Mouse (Mus musculus) erythroblast, adult 5-6 weeks (primary cell): ENCODE results near the gene Urm1. TPM values are rescaled to one million over a fixed set of nuclear protein-coding genes. Genes with fewer than 3 reads are reported as not detected.
"Not testable (repeated sequence)": the region's sequence is repeated elsewhere in the genome, so short reads cannot be mapped to it uniquely, and the experiment has no call there.

Experiments
- ATAC-seq: replicated peaks from 2 replicates; pipeline ENCODE4 v1.8.0; 2016; ENCODE audit warnings: moderate number of reproducible peaks, mild to moderate bottlenecking, moderate TSS enrichment, inconsistent platforms; ENCODE audit not compliant: poor library complexity, low FRiP score, severe bottlenecking
- total RNA-seq, 2 experiments: library from RNA; stranded (forward) in 1 of 2; stranded (reverse) in 1 of 2; fragments of 150-400 nt in 1 of 2; fragments of 200-764, 138-1000 nt in 1 of 2; gene quantifications; 2 replicates each; pipeline versions ENCODE4 v1.2.3 to v1.2.4; 2015 to 2017; ENCODE audit warnings: low replicate concordance in 2 of 2

The Urm1 gene
- total RNA-seq (2015; ENCODE audit: low replicate concordance) (5.4 and 8.2 TPM in 2 replicates), total RNA-seq (2017; ENCODE audit: low replicate concordance) (5.6 and 8.9 TPM in 2 replicates)

DNA sequence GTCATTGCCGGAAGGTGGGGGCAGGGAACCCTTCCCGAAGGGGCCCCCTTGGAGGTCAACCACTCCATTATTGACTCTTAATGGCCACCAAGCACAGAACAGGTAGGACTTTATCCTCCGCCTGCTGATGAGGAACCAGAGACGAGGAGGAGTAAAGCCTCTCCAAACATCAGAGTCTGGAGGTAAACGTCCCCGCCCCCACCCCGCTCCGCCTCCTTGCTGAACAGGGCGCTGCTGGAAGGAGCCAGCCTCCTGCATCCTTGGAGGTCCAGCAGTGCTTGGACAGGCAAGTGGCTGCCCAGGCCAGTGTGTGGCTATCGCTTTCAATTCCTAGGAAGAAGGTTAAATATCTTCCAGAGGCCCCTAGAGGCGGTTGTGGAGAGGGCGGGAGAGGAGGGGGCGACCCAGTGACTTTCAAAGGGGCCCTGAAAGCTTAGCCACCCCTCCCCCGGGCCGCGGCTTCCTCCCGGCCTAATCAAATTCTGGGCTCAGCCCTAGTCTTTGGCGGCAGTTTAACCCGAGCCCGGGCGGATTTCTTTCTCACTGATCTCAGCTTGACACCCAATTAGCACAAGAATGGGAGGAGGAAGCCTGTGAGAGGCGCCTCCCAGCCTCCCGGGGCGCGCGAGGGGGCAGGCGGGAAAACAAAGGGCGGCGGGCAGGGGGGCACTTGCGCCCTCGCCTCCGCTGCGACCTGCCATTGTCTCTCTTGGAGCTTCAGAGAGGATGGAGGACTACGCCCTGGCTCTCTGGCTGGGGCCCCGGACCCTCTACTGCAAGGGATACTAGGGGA is at the start of gene Urm1:
Gene Urm1, plus strand, starts transcription at position 51 of the 793 bp plus-strand sequence.
- ATAC-seq, result 0 out of 2 replicates have a peak, but pooled peaks have one; percentile 36

DNA sequence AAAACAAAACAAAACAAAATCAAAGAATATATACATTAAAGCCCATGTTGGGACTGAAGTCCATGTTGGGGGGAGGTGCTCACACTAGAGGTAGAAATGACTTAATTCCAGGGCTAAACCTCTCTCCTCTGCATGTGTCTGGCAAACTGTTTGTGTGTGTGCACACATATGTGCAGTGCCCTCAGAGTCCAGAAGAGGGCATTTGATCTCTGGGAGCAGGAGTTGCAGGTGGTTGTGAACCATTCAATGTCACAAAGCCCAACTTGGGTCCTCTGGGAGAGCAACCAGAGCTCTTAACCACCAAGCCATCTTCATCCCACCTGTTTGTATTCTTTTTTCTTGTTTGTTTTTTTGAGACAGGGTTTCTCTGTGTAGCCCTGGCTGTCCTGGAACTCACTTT is 49.7 kb upstream of the Urm1 start:
- ATAC-seq, result no peak

DNA sequence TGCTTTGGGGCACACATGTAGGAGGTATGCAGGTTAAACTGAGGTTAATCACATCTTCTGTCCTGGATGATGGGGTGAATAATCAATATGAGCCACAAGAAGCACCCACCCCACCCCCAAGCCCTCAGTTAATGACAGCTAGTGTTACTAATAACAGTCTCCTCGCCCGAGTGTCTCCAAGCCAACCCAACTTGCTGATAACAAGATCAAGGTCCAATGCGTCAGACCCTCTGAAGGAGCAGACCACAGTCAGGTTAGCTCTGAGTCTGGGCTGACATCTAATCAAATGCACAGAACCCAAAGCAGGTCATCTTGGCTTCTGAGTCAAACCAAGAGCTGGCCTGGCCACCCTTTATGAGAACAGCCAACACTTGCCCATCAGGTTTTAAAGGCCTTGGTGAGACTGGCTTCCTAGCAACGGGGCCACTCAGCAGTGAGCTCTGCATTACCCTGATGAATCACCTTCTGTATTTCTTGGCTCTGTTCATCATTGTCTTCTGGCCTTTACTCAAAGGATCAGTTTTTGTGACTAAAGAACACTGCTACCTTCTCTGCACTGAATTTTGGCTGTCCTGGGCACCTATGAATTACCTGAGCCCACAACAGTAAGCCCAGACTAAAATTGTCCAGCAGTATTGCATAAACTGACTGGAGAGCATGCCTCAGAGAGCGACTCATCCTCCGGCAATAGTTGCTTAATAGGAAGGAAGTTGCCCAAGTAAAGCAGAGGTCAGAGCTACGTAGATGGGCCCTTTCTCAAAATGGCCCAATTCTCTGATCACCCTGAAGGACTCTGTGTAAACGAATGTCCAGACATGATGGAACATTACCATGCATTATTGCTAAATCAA is 48.0 kb upstream of the Urm1 start:
- ATAC-seq, result no peak

DNA sequence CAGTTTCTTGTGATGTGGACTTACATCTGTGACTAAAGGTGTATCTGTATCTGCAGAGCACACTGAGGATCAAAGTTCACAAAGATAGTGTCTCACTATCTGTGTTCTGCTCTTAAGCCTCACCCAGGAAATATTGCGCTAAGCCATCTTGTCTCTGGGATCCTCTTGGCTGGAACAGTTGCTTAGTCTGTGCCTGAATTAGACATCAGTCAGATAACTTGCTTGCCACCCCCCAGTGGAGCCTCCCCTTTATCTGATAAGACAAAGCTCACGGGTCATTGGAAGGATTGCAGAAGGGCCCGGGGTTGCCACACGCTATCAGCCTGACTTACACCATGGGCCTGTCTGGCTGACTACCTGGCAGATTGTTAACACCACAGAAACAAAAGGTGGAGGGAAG is 46.6 kb upstream of the Urm1 start:
- no peak for ATAC-seq

DNA sequence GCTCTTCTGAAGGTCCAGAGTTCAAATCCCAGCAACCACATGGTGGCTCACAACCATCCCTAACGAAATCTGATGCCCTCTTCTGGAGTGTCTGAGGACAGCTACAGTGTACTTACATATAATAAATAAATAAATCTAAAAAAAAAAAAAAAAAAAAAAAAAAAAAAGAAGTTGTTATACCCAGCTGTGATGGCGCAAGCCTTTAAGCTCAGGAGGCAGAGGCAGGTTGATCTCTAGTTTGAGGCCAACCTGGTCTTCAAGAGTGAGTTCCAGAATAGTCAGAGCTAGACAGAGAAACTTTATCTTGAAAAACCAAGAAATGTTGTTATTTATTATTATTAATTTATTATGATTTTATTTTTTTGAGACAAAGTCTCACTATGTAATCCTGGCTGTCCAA is 38.6 kb upstream of the Urm1 start:
- not testable (repeated sequence) for ATAC-seq

DNA sequence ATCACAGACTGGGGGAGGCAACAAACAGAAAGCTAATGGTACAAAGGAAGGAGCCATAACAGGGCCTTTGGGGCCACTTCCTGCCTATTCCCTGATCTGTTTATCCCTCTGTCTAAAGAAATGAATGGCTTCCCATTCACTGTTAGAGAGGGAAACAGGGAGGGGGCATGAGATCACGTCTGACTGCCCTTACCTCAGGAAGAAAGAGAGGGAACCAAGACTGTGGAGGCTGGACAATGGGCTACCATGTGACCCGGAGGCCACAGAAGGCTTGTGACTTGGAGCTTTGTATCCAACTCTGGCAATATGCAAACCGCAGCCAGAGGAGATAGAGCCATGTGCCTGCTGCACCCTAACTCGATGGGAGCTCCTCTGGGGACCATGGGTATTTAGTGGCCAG is 35.6 kb upstream of the Urm1 start:
- ATAC-seq, result no peak

DNA sequence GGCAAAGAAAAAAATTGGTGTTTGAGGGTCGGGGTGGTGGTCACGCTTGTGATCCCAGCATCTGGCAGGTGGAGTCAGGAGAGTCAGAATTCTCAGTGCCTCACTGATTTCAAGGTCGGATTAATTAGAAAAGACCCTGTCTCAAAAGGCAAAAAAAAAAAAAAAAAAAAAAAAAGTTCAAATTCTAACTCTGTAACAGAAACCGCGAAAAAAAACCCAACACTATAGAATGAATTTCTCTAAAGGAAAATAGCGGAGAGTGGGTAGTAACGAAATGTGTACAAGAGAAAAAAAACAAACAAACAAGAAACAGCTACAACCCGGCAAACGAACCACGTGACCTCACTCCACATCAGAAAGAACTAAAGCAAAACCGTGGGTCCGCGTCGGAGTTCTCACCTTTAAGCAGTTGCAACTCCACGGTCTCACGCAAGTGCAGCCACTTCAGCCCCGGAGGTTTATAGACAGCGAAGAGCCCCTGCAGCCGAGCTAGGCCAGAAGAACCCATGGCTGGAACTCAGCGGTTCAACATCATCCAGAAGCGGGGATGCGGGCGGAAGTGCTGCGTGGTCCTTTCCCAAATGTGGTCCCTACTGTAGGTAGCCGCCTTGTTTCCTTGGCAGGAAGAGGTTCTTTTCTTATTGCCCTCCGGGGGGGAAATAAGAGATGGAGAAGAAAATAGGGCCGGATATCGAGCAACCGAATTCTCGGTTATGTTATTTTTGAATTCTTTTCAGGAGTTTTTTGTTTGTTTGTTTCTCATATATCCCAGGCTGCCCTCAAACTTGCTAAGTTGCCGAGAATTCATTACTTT is 32.6 kb upstream of the Urm1 start, which contains the start of gene Coq4:
Gene Coq4, plus strand, starts transcription at position 390 of the 814 bp plus-strand sequence.
- peak; percentile 86 for ATAC-seq

DNA sequence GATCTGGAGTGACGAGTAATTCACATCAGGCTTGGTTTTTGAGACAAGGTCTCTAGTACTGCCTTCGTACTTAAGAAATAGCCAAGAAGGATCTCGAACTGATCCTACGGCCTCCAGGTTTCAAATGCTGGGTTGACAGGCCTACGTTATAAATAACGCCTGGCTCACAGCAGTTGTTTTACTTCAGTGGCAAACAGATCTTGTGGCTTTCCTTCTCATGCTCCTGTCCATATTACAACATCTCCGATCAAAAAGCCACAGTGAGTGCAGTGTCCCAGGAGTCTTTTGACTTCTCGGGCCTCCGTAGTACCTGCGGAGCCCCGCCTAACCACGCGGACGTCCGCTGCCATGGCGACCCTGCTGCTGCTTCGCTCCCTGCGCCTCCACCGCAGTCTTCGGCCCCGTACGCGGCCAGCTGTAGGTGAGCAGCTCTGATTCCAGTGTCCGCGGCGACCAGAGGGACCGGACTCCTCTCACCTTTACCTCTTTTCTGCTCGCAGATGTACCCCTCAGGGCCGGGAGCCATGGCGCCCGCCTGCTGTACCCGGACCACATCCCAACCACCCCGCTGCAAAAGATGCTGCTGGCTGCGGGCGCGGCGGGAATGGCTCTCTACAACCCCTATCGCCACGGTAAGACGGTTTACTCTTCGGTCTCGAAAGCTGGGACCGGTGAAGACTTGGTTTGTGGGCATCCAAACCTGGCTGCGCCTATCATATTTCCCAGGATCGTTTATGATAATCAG is 31.8 kb upstream of the Urm1 start, which contains the start of gene Trub2:
Gene Trub2, minus strand, starts transcription at position 566 of the 745 bp plus-strand sequence.
- peak; percentile 92 for ATAC-seq

DNA sequence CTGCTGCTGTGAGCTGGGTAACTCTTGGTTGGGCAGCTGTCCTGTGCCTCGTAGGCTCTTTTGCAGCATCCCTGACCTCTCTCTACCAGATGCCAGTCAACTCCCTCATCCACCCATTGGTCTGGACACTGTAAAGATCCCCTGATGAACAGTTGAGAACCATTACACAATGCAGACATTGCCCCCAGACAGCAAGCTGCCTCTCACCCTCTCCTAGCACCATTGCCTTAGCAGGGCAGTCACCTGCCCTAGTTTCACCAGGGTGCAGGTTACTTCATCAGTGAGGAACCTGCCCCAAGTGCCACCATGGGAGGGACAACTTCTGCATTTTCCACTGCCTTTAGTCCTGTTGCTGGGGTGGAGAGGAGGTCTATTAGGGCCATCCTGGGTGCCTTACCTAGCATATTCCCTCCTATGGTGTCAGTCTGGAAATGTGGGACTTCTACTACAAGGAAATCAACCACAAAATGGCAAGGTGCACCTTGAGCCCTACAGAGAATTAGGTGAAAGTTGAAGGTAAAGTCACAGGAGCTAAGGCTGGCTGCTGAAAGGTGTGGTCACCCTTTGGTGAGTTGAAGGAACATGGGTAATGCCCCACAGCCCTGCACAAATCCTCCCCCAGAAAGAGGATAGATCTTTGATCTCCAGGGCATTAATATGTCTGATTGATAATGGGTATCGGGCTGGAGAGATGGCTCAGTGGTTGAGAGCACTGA is 26.9 kb upstream of the Urm1 start:
- no peak for ATAC-seq

DNA sequence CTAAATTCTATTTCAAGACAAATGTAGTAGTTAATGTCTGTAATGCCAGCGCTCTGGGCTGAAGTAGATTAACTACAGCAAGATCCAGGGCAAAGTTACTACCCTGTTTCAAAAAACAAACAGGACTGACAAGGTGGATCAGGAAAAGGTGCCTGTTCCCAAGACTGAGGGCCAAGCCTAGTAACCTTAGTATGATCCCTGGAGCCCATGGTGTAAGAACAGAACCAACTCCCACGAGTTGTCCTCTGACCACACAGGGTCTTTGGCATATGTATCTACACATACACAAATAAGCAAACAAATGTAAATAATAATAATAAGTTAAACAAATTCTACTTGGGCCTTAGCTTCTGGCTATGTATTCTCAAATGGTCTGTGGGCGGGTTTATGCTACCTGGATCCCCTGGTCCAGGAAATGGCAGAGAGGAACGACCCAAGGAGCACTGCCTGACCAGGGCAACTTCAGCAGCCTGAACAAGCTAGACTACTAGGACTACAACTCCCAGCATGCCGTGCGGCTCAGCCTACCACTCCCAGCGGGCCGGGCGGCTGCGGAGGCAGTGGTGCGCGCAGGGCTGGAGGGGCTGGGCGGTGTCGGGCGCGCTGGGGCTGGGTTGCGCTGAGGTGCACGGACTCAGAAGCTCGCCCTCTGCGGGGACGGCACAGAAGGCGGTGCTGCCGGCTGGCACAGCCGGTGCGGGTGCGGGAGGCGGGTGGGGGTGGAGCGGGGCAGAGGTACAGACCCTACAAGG is 17.6 kb upstream of the Urm1 start, which contains the start of gene Slc27a4:
Gene Slc27a4, plus strand, starts transcription at position 560 of the 752 bp plus-strand sequence.
- peak; percentile 95 for ATAC-seq

DNA sequence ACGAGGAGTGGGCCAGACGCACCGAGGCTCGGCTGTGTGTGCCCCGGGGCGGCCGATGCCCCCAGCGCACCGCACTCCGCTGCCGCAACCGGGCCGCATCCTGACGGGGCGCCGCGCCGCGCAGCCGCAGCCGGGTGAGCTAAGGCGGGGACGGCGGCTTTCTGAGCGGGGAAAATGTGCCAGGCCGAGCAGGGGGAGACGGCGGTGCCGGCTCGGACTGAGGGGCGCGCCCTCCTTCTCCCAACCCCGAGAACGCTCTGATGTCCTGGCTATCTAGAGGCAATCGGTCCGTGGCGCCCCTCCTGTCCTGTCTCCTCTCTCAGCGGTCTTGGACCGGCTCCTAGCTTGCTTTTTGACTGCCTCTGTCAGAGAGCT is 17.1 kb upstream of the Urm1 start:
- ATAC-seq, result no peak

DNA sequence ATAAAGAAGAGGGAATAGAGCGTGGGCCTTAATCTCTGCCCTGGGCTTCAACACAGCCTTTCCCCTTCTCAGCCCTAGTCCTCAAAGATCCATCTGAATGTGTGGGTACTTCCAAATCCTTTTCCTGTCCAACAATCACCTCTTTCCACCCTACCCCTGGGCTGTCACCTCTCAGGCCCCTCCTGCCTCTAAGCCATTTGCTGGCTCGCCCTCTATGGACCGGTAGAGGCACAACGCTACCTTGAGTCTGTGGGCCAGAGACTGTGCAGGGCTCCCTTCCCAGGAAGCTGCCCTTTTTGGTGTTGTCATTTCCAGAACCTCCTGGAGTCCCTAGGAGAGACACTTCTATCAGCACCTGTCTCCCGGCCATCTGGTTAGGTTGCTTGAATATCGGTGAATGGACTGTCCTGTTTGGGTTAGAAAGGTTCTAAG is 16.5 kb upstream of the Urm1 start:
- 0 out of 2 replicates have a peak, but pooled peaks have one; percentile 21 for ATAC-seq

DNA sequence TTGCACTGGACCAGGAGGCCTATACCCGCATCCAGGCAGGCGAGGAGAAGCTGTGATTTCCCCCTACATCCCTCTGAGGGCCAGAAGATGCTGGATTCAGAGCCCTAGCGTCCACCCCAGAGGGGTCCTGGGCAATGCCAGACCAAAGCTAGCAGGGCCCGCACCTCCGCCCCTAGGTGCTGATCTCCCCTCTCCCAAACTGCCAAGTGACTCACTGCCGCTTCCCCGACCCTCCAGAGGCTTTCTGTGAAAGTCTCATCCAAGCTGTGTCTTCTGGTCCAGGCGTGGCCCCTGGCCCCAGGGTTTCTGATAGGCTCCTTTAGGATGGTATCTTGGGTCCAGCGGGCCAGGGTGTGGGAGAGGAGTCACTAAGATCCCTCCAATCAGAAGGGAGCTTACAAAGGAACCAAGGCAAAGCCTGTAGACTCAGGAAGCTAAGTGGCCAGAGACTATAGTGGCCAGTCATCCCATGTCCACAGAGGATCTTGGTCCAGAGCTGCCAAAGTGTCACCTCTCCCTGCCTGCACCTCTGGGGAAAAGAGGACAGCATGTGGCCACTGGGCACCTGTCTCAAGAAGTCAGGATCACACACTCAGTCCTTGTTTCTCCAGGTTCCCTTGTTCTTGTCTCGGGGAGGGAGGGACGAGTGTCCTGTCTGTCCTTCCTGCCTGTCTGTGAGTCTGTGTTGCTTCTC is 4.0 kb upstream of the Urm1 start:
- no peak for ATAC-seq

DNA sequence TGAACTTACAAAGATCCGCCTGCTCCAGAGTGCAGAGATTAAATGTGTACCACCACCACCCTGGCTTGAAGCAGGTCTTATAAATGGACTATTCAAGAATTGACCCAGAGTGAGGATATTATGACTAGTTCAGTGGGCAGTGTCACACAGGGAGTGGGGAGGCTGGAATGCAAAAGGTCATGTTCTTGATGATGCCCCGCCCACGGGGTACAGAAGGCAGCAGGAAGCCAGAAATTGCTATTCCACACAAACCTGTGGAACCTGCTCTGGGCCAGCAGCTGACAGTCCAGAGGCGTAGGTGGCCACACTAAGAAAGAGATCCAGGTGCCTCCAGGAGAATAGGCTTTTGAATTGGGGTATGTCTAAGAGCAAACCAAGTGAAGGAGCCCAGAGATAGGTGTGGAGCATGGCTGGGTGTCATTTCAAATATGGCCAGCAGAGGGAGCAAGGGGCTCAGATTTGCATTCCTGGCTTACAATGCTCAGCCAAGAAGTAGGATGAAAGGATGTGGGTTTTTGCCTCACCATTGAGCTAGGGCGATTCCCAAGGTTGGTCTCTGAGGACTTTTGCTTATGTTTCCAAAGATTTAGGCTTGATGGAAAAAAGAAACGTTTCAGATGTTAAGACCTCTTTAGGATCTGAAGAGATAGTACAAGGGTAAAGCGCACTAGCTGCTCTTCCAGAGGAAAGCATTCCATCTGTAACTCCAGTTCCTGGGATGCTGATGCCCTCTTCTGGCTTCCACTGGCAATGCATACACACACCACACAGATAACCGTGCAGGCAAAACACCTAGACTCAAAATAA is 2.2 kb upstream of the Urm1 start:
- ATAC-seq, result peak; percentile 84

DNA sequence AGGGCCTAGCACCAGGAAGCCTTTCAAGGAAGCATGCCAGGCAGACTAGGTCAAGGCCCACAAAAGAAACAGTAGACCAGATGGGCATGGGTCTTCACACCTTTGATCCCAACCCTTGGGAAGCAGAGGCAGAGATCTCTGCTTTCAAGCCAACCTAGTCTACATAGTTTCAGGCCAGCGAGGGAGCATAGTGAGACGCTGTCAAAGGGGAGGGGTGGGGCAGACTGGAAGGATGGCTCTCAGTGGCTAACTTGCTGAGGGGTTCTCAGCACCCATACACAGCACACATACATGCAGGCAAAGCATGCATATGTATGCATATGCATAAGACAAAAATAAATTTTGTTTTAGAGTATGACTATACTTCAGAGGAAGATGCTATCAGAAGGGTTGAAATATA is 512 bp upstream of the Urm1 start:
- ATAC-seq, result no peak

DNA sequence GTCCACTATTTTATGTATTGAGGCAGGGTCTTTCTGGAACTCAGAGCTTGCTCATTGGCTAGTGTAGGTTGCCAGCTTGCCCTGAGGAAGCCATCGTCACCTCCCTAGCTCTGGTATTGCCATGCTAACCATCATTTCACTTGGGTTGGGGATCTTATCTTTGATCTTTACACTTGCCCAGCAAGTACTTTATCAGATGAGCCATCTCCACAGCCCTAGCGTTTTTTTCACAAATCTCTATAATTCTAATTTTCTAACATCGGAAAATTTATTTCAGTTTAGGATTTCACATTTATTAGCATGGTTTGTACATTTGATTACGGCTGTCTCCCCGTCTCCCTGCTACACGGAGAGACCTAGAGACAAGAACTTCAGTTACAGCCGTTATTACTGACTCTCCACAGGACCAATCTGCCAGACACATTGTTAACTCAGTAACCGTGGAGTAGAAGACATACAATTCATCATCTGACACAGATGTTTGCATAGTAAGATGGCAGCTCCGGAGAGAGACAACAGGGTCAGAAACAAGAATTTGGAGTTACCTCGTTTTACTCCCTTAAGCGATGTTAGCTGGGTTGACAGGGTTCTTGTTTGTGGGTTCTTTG is 6.5 kb downstream of the Urm1 start:
- ATAC-seq, result peak; percentile 3; the same call in 1 of the 2 replicates
